Mouse (Mus musculus) midbrain, embryonic 11.5 days (tissue): ENCODE results near the gene Sptbn2. TPM values are rescaled to one million over a fixed set of nuclear protein-coding genes. Genes with fewer than 3 reads are reported as not detected.

Experiments used
- ATAC-seq: fragments of 200-750 bp; cut with Nextera tagmentation; 2 replicates; pipeline ENCODE4 v1.8.0; 2017; ENCODE audit warnings: moderate TSS enrichment, moderate library complexity; ENCODE audit not compliant: low FRiP score
- DNase-seq: peaks from one replicate; pipeline ENCODE4 v3.0.0; 2015; ENCODE audit warnings: low spot score; ENCODE audit errors: missing footprints
- H3K27ac ChIP-seq: fragments of 300-500 bp; sonication (generic); 2 replicates; pipeline ENCODE4 v1.5.1; 2014; ENCODE audit warnings: low read depth, low read length
- H3K27me3 ChIP-seq: fragments of 300-500 bp; sonication (generic); 2 replicates; pipeline ENCODE4 v1.6.1; 2014; ENCODE audit warnings: mild to moderate bottlenecking, low read length, moderate library complexity, mixed read lengths; ENCODE audit not compliant: control insufficient read depth, insufficient read depth
- H3K36me3 ChIP-seq: fragments of 300-500 bp; sonication (generic); 2 replicates; pipeline ENCODE4 v1.6.1; 2014; ENCODE audit warnings: mild to moderate bottlenecking, low read length, moderate library complexity, mixed read lengths; ENCODE audit not compliant: control insufficient read depth, insufficient read depth
- H3K4me1 ChIP-seq: fragments of 300-500 bp; sonication (generic); 2 replicates; pipeline ENCODE4 v1.6.1; 2014; ENCODE audit warnings: low read length; ENCODE audit not compliant: control insufficient read depth, insufficient read depth
- H3K4me2 ChIP-seq: fragments of 300-500 bp; sonication (generic); 2 replicates; pipeline ENCODE4 v1.6.1; 2014; ENCODE audit warnings: mild to moderate bottlenecking, moderate library complexity
- H3K4me3 ChIP-seq: fragments of 300-500 bp; sonication (generic); 2 replicates; pipeline ENCODE4 v1.5.1; 2014; ENCODE audit warnings: low read depth, low read length
- H3K9ac ChIP-seq: fragments of 300-500 bp; sonication (generic); 2 replicates; pipeline ENCODE4 v1.6.1; 2014; ENCODE audit warnings: low read length
- H3K9me3 ChIP-seq: fragments of 300-500 bp; sonication (generic); 2 replicates; pipeline ENCODE4 v1.6.1; 2016; ENCODE audit warnings: low read length; ENCODE audit not compliant: control insufficient read depth
- WGBS: fragments of 180-500 bp; shearing (Covaris S2); extraction: QIAGEN DNeasy Blood & Tissue Kit; methylation state at CpG from one replicate; pipeline ENCODE4 v1.1.7; 2014; 5-methylcytosine and 5-hydroxymethylcytosine counted together
- polyA plus RNA-seq: library from polyadenylated mRNA; unstranded; fragments of >200 nt; fragmentation: Nextera tagmentation; extraction: Ambion mirVana; gene quantifications from 2 replicates; pipeline ENCODE4 v1.2.1, GENCODE M21; 2014

The Sptbn2 gene
- polyA plus RNA-seq, 1 experiment from 2014 or later, result 13.4 TPM

GRCm38 (mm10) chr19:4739053-4739452 lies 28.1 kb downstream of the Sptbn2 start:
- Histone ChIP-seq H3K4me2 (no peak overlapping the region), H3K4me3 (no peak overlapping the region), H3K9me3 (no peaks in the 10 kb centered on the region), H3K27ac (no peak overlapping the region), H3K4me1 (no peaks in the 10 kb centered on the region), H3K9ac (no peak overlapping the region), H3K36me3 (peaks cover 17% of the 10 kb centered on the region), H3K27me3 (no peaks in the 10 kb centered on the region)
- WGBS, result 87% methylated on average over 11 of the region's 11 CpGs
- DNase-seq, result no peak
- ATAC-seq, result no peak

- H3K36me3 ChIP-seq, result peaks cover 10% of the 10 kb centered on the region
- DNase-seq, result no peak
- ATAC-seq, result no peak
Observed at GRCm38 (mm10) chr19:4739762-4740161, 28.8 kb downstream of the Sptbn2 start.

GRCm38 (mm10) chr19:4741482-4741881 lies 30.5 kb downstream of the Sptbn2 start:
- no peak overlapping the region for H3K27ac ChIP-seq
- no peaks in the 10 kb centered on the region for H3K9me3 ChIP-seq
- H3K4me1 ChIP-seq, result no peaks in the 10 kb centered on the region
- peaks cover 15% of the 10 kb centered on the region for H3K36me3 ChIP-seq
- no peak for DNase-seq
- no peak overlapping the region for H3K4me3 ChIP-seq
- H3K9ac ChIP-seq, result no peak overlapping the region
- no peak for ATAC-seq
- 87% methylated on average over 10 of the region's 10 CpGs for WGBS
- H3K27me3 ChIP-seq, result no peaks in the 10 kb centered on the region
- H3K4me2 ChIP-seq, result no peak overlapping the region

More at GRCm38 (mm10) chr19:4739762-4740161, 28.8 kb downstream of the Sptbn2 start:
- H3K4me2 ChIP-seq, result no peak overlapping the region
- no peak overlapping the region for H3K4me3 ChIP-seq
- H3K27ac ChIP-seq, result no peak overlapping the region
- no peaks in the 10 kb centered on the region for H3K9me3 ChIP-seq
- H3K9ac ChIP-seq, result no peak overlapping the region
- no peaks in the 10 kb centered on the region for H3K27me3 ChIP-seq
- 91% methylated on average over 5 of the region's 5 CpGs for WGBS
- H3K4me1 ChIP-seq, result no peaks in the 10 kb centered on the region

- no peak overlapping the region for H3K9ac ChIP-seq
- H3K36me3 ChIP-seq, result peaks cover 17% of the 10 kb centered on the region
- no peaks in the 10 kb centered on the region for H3K27me3 ChIP-seq
- no peak for DNase-seq
- H3K9me3 ChIP-seq, result no peaks in the 10 kb centered on the region
- H3K4me1 ChIP-seq, result no peaks in the 10 kb centered on the region
- no peak overlapping the region for H3K4me3 ChIP-seq
- H3K27ac ChIP-seq, result no peak overlapping the region
- H3K4me2 ChIP-seq, result no peak overlapping the region
- 91% methylated on average over 6 of the region's 6 CpGs for WGBS
- no peak for ATAC-seq
Observed at GRCm38 (mm10) chr19:4742229-4742628, 31.3 kb downstream of the Sptbn2 start.

- Histone ChIP-seq H3K36me3 (peaks cover 12% of the 10 kb centered on the region), H3K27ac (no peak overlapping the region), H3K9me3 (no peaks in the 10 kb centered on the region), H3K9ac (no peak overlapping the region), H3K4me3 (no peak overlapping the region), H3K27me3 (no peaks in the 10 kb centered on the region), H3K4me1 (no peaks in the 10 kb centered on the region), H3K4me2 (no peak overlapping the region)
- ATAC-seq (no peak), DNase-seq (no peak)
- 43% methylated on average over 5 of the region's 5 CpGs for WGBS
Observed at GRCm38 (mm10) chr19:4743524-4743923, 32.6 kb downstream of the Sptbn2 start.

- no peak overlapping the region for H3K9ac ChIP-seq
- WGBS, result 80% methylated on average over 14 of the region's 14 CpGs
Observed at GRCm38 (mm10) chr19:4744026-4744425, 33.1 kb downstream of the Sptbn2 start.

DNA sequence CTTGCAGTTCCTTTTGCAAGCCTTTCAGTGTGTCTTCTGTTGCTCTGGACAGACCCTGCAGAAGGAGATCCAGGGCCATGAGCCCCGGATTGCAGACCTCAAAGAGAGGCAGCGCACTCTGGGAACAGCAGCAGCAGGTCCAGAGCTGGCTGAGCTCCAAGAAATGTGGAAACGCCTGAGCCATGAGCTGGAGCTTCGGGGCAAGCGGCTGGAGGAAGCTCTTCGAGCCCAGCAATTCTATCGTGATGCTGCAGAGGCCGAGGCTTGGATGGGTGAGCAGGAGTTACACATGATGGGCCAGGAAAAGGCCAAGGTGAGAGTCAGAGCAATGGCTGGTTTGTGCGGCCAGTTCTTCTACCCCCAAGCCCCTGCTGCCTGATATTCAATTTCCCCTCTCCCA lies 34.1 kb downstream of the Sptbn2 start:
- H3K27me3 ChIP-seq, result no peaks in the 10 kb centered on the region
- DNase-seq (no peak), ATAC-seq (no peak)
- H3K4me3 ChIP-seq, result no peak overlapping the region
- no peaks in the 10 kb centered on the region for H3K4me1 ChIP-seq
- H3K9me3 ChIP-seq, result no peaks in the 10 kb centered on the region
- H3K9ac ChIP-seq, result no peak overlapping the region
- peaks cover 14% of the 10 kb centered on the region for H3K36me3 ChIP-seq
- H3K27ac ChIP-seq, result no peak overlapping the region
- H3K4me2 ChIP-seq, result no peak overlapping the region
- 85% methylated on average over 9 of the region's 9 CpGs for WGBS

More at GRCm38 (mm10) chr19:4744026-4744425, 33.1 kb downstream of the Sptbn2 start:
- peaks cover 16% of the 10 kb centered on the region for H3K36me3 ChIP-seq
- H3K27me3 ChIP-seq, result no peaks in the 10 kb centered on the region
- no peak overlapping the region for H3K4me2 ChIP-seq
- ATAC-seq, result no peak
- no peak overlapping the region for H3K27ac ChIP-seq
- no peaks in the 10 kb centered on the region for H3K9me3 ChIP-seq
- H3K4me3 ChIP-seq, result no peak overlapping the region
- DNase-seq, result no peak
- H3K4me1 ChIP-seq, result no peaks in the 10 kb centered on the region

GRCm38 (mm10) chr19:4745681-4746080 lies 34.7 kb downstream of the Sptbn2 start:
- H3K27ac ChIP-seq, result no peak overlapping the region
- no peak overlapping the region for H3K4me3 ChIP-seq
- DNase-seq (no peak), ATAC-seq (no peak)
- WGBS, result 94% methylated on average over 10 of the region's 10 CpGs
- peaks cover 15% of the 10 kb centered on the region for H3K36me3 ChIP-seq
- H3K27me3 ChIP-seq, result no peaks in the 10 kb centered on the region
- no peak overlapping the region for H3K9ac ChIP-seq
- H3K4me2 ChIP-seq, result no peak overlapping the region
- no peaks in the 10 kb centered on the region for H3K9me3 ChIP-seq
- H3K4me1 ChIP-seq, result no peaks in the 10 kb centered on the region

DNA sequence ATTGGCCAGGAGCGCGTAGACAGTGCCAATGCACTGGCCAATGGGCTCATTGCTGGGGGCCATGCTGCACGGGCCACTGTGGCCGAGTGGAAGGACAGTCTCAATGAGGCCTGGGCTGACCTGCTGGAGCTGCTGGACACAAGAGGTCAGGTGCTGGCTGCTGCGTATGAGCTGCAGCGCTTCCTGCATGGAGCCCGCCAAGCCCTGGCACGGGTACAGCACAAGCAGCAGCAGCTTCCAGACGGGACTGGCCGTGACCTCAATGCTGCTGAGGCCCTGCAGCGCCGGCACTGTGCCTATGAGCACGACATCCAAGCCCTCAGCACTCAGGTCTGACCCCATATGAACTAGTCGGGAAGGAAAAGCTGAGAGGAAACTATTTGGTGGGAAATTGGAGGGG lies 35.6 kb downstream of the Sptbn2 start:
- Histone ChIP-seq H3K4me2 (no peak overlapping the region), H3K9me3 (no peaks in the 10 kb centered on the region), H3K9ac (no peak overlapping the region), H3K4me1 (no peaks in the 10 kb centered on the region), H3K36me3 (peaks cover 15% of the 10 kb centered on the region), H3K27ac (no peak overlapping the region), H3K4me3 (no peak overlapping the region), H3K27me3 (no peaks in the 10 kb centered on the region)
- ATAC-seq (no peak), DNase-seq (no peak)
- WGBS, result 91% methylated on average over 14 of the region's 14 CpGs
